Comparison of ENCODE assay signal across 9 mouse cellular contexts in the genomic region with DNA sequence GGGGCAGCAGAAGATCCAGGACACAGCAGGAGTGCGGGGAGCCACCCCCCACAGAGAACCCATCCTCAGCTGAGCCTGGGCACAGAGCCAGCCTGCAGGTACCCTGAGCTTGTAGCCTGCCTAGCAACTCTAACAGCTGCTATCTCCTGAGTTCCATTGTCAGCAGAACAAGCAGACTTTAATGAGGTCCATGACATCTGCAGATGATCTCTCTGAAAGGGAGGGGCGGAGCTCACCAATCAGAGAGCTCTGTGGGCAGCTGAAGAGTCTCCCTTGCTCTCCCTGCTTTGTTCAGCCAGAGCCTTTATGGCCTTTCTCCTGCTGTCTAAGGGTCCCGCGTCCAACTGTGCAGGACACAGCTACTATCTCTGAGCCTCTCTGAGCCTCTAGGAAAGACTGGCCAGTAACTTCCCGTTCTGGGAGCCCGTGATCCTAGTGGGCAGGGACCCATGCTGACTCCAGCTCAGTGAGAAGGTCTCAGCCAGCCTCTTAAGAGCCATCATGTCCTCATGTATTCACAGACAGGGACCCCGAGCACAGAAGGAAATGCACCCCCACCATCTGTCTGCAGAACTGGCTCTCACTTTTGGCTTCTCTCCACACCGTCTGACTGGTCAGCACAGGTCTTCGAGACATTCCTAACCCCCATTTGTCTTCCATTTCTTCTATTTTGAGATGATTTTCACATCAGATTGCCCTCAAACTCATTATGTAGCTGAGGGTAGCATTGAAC. TPM values are rescaled to one million over a fixed set of nuclear protein-coding genes. Genes with fewer than 3 reads are reported as not detected.
DNase-seq lines count a peak whose midpoint lies in the region; ATAC-seq lines count a peak whose summit lies in the region.
"Had no signal": no experiment of that assay in that cellular context is flagged by ENCODE, and none has a peak within 500 bp of the region (broad histone marks: within the 10 kb centered on the region; RNA-seq: fewer than 3 reads in every experiment).

No protein-coding gene starts in this region.

- peak; percentile 66 to 75 for DNase-seq in cerebellum, postnatal 10 days
- DNase-seq in kidney, postnatal 10 days: peak; percentile 60
- DNase-seq in midbrain, embryonic 10.5 days (ENCODE audit: low spot score): peak; percentile 40
- DNase-seq in liver, embryonic 11.5 days (ENCODE audit: low spot score): no peak
- DNase-seq in urinary bladder, postnatal 25 days (ENCODE audit: low spot score): no peak

- no peaks in the 10 kb centered on the region for H3K27me3 ChIP-seq in forebrain, embryonic 12.5 days
- no peaks in the 10 kb centered on the region for H3K27me3 ChIP-seq in midbrain, embryonic 10.5 days (ENCODE audit: low read depth, poor library complexity, severe bottlenecking)
- no peaks in the 10 kb centered on the region for H3K27me3 ChIP-seq in liver, embryonic 11.5 days (replicated peaks; ENCODE audit: control insufficient read depth, insufficient read depth, low read length)

- no peaks in the 10 kb centered on the region; the same call in 1 of the 2 replicates for H3K36me3 ChIP-seq in forebrain, embryonic 12.5 days (replicated peaks)
- no peaks in the 10 kb centered on the region; the same call in 1 of the 2 replicates for H3K36me3 ChIP-seq in midbrain, embryonic 10.5 days
- no peaks in the 10 kb centered on the region for H3K36me3 ChIP-seq in liver, embryonic 11.5 days (ENCODE audit: control insufficient read depth, insufficient read depth, low read length)

- H3K4me2 ChIP-seq in forebrain, embryonic 12.5 days: peak overlapping the region; percentile 19
- no peak overlapping the region for H3K4me2 ChIP-seq in liver, embryonic 11.5 days

- H3K4me3 ChIP-seq in forebrain, embryonic 12.5 days (replicated peaks): no peak overlapping the region
- H3K4me3 ChIP-seq in midbrain, embryonic 10.5 days: no peak overlapping the region
- no peak overlapping the region for H3K4me3 ChIP-seq in liver, embryonic 11.5 days (ENCODE audit: low read depth, low read length)
- H3K4me3 ChIP-seq: megakaryocyte, embryonic 14.5 days had no signal

- H3K9ac ChIP-seq in forebrain, embryonic 12.5 days: no peak overlapping the region
- H3K9ac ChIP-seq in liver, embryonic 11.5 days (ENCODE audit: low read depth, low read length): no peak overlapping the region

- peak; percentile 86 for ATAC-seq in forebrain, embryonic 12.5 days (ENCODE audit: low FRiP score)
- no peak for ATAC-seq in liver, embryonic 11.5 days (replicated peaks; ENCODE audit: low FRiP score)
- no peak for ATAC-seq in monocyte, adult 5-6 weeks (replicated peaks; ENCODE audit: insufficient number of reproducible peaks, low FRiP score, low TSS enrichment, poor library complexity, severe bottlenecking)

- H3K27ac ChIP-seq in forebrain, embryonic 12.5 days: peak overlapping the region; percentile 84
- H3K27ac ChIP-seq in midbrain, embryonic 10.5 days (replicated peaks): peak overlapping the region; percentile 80
- H3K27ac ChIP-seq in liver, embryonic 11.5 days (ENCODE audit: low read depth, low read length): no peak overlapping the region

- 49% methylated on average over 9 of the region's 9 CpGs for WGBS in forebrain, embryonic 12.5 days
- WGBS in midbrain, embryonic 10.5 days: 56% methylated on average over 9 of the region's 9 CpGs
- WGBS in liver, embryonic 11.5 days: 62% methylated on average over 9 of the region's 9 CpGs

- H3K4me1 ChIP-seq in forebrain, embryonic 12.5 days: peaks cover 18% of the 10 kb centered on the region
- peaks cover 13% of the 10 kb centered on the region for H3K4me1 ChIP-seq in midbrain, embryonic 10.5 days
- H3K4me1 ChIP-seq in liver, embryonic 11.5 days (replicated peaks; ENCODE audit: control insufficient read depth, insufficient read depth, low read length): no peaks in the 10 kb centered on the region

- H3K9me3 ChIP-seq in forebrain, embryonic 12.5 days: no peaks in the 10 kb centered on the region
- no peaks in the 10 kb centered on the region for H3K9me3 ChIP-seq in midbrain, embryonic 10.5 days (replicated peaks)
- no peaks in the 10 kb centered on the region for H3K9me3 ChIP-seq in liver, embryonic 11.5 days (ENCODE audit: control insufficient read depth, low read length)
- H3K9me3 ChIP-seq: megakaryocyte, embryonic 14.5 days had no signal

RNA-seq across cellular contexts. Expression of gene Fam20c, which starts 24.6 kb away (rescaled TPM):
- 21.6 and 23.3 TPM in 2 replicates for polyA plus RNA-seq in forebrain, embryonic 12.5 days (2016; fragmentation: Nextera tagmentation; extraction: Ambion mirVana)
- 7.0 and 9.5 TPM in 2 replicates for polyA plus RNA-seq in midbrain, embryonic 10.5 days (2016; fragmentation: Nextera tagmentation; extraction: Ambion mirVana)
- polyA plus RNA-seq in liver, embryonic 11.5 days (2014; fragmentation: Nextera tagmentation; extraction: Ambion mirVana): 10.3 and 11.1 TPM in 2 replicates
- total RNA-seq in monocyte, adult 5-6 weeks (2017): 6.6 to 31.5 TPM (median 17.6 TPM) in 3 replicates

RNA-seq across cellular contexts. Expression of gene Gm5294, which starts 41.0 kb away (rescaled TPM):
- not detected in 2 replicates for polyA plus RNA-seq in forebrain, embryonic 12.5 days (2016; fragmentation: Nextera tagmentation; extraction: Ambion mirVana)
- polyA plus RNA-seq in midbrain, embryonic 10.5 days (2016; fragmentation: Nextera tagmentation; extraction: Ambion mirVana): not detected in 2 replicates
- polyA plus RNA-seq in liver, embryonic 11.5 days (2014; fragmentation: Nextera tagmentation; extraction: Ambion mirVana): not detected in 2 replicates
- not detected in 3 replicates for total RNA-seq in monocyte, adult 5-6 weeks (2017)
- polyA plus RNA-seq: gonadal fat pad, adult 2 months had no signal

Comparison
In these comparisons a context has a peak if more than half of its experiments do, and no peak if none do; other contexts are left out.
1. DNase-seq: peak in cerebellum, postnatal 10 days (2 of 2), kidney, postnatal 10 days (single experiment) and midbrain, embryonic 10.5 days (single experiment); none in liver, embryonic 11.5 days (single experiment) and urinary bladder, postnatal 25 days (single experiment).